Comparison of ENCODE assay signal across 13 mouse cellular contexts in genomic region chr10:79502830-79503644, GRCm38 (mm10). TPM values are rescaled to one million over a fixed set of nuclear protein-coding genes. Genes with fewer than 3 reads are reported as not detected.
DNase-seq lines count a peak whose midpoint lies in the region; ATAC-seq and TF ChIP-seq lines count a peak whose summit lies in the region.
"Had no signal": no experiment of that assay in that cellular context is flagged by ENCODE, and none has a peak within 500 bp of the region (broad histone marks: within the 10 kb centered on the region; RNA-seq: fewer than 3 reads in every experiment).

No protein-coding gene starts in this region.

- WGBS in hindbrain, postnatal 0 days, result 68% methylated on average over 6 of the region's 6 CpGs
- WGBS in hindbrain, embryonic 12.5 days, result 76% methylated on average over 6 of the region's 6 CpGs
- WGBS in intestine, embryonic 16.5 days, result 54% methylated on average over 6 of the region's 6 CpGs
- 63% methylated on average over 6 of the region's 6 CpGs for WGBS in heart, embryonic 10.5 days

- no peaks in the 10 kb centered on the region for H3K36me3 ChIP-seq in hindbrain, postnatal 0 days (ENCODE audit: insufficient read depth, low read length)
- no peaks in the 10 kb centered on the region for H3K36me3 ChIP-seq in hindbrain, embryonic 12.5 days
- H3K36me3 ChIP-seq in intestine, embryonic 16.5 days (ENCODE audit: control insufficient read depth, insufficient read depth, low read length), result no peaks in the 10 kb centered on the region
- no peaks in the 10 kb centered on the region for H3K36me3 ChIP-seq in heart, embryonic 10.5 days
- H3K36me3 ChIP-seq: embryonic facial prominence, embryonic 15.5 days; limb, embryonic 13.5 days; midbrain, embryonic 12.5 days had no signal

- H3K27ac ChIP-seq in hindbrain, postnatal 0 days, result no peak overlapping the region
- H3K27ac ChIP-seq in hindbrain, embryonic 12.5 days, result no peak overlapping the region
- H3K27ac ChIP-seq in intestine, embryonic 16.5 days (ENCODE audit: low read length), result no peak overlapping the region
- H3K27ac ChIP-seq in heart, embryonic 10.5 days, result no peak overlapping the region
- H3K27ac ChIP-seq: embryonic facial prominence, embryonic 15.5 days; limb, embryonic 13.5 days; midbrain, embryonic 12.5 days had no signal

- H3K9me3 ChIP-seq in hindbrain, postnatal 0 days (ENCODE audit: low read length), result no peaks in the 10 kb centered on the region
- H3K9me3 ChIP-seq in hindbrain, embryonic 12.5 days (replicated peaks), result no peaks in the 10 kb centered on the region
- 0 out of 2 replicates have a peak, but pooled peaks cover 3% of the 10 kb centered on the region for H3K9me3 ChIP-seq in intestine, embryonic 16.5 days (ENCODE audit: control insufficient read depth, low read length)
- H3K9me3 ChIP-seq in heart, embryonic 10.5 days, result 0 out of 2 replicates have a peak, but pooled peaks cover 2% of the 10 kb centered on the region
- H3K9me3 ChIP-seq: embryonic facial prominence, embryonic 15.5 days; midbrain, embryonic 12.5 days had no signal

- no peak overlapping the region for H3K9ac ChIP-seq in hindbrain, postnatal 0 days (replicated peaks; ENCODE audit: low read length)
- no peak overlapping the region for H3K9ac ChIP-seq in hindbrain, embryonic 12.5 days
- no peak overlapping the region for H3K9ac ChIP-seq in intestine, embryonic 16.5 days (ENCODE audit: low read depth, low read length)
- H3K9ac ChIP-seq: embryonic facial prominence, embryonic 15.5 days; limb, embryonic 13.5 days; midbrain, embryonic 12.5 days had no signal

- H3K4me1 ChIP-seq in hindbrain, postnatal 0 days (ENCODE audit: insufficient read depth, low read length), result no peaks in the 10 kb centered on the region
- no peaks in the 10 kb centered on the region for H3K4me1 ChIP-seq in hindbrain, embryonic 12.5 days
- H3K4me1 ChIP-seq in intestine, embryonic 16.5 days (ENCODE audit: control insufficient read depth, insufficient read depth, low read length), result no peaks in the 10 kb centered on the region
- H3K4me1 ChIP-seq in heart, embryonic 10.5 days, result no peaks in the 10 kb centered on the region
- H3K4me1 ChIP-seq: embryonic facial prominence, embryonic 15.5 days; limb, embryonic 13.5 days; midbrain, embryonic 12.5 days had no signal

- H3K27me3 ChIP-seq in hindbrain, postnatal 0 days (ENCODE audit: insufficient read depth, low read length), result no peaks in the 10 kb centered on the region
- no peaks in the 10 kb centered on the region for H3K27me3 ChIP-seq in hindbrain, embryonic 12.5 days
- no peaks in the 10 kb centered on the region for H3K27me3 ChIP-seq in intestine, embryonic 16.5 days (replicated peaks; ENCODE audit: control insufficient read depth, insufficient read depth, low read length)
- no peaks in the 10 kb centered on the region for H3K27me3 ChIP-seq in heart, embryonic 10.5 days (ENCODE audit: insufficient read depth, poor library complexity, severe bottlenecking)
- H3K27me3 ChIP-seq: embryonic facial prominence, embryonic 15.5 days; limb, embryonic 13.5 days; midbrain, embryonic 12.5 days had no signal

- no peak overlapping the region for H3K4me2 ChIP-seq in hindbrain, postnatal 0 days (ENCODE audit: low read depth, low read length)
- H3K4me2 ChIP-seq in hindbrain, embryonic 12.5 days (replicated peaks), result no peak overlapping the region
- no peak overlapping the region for H3K4me2 ChIP-seq in intestine, embryonic 16.5 days (ENCODE audit: low read depth, low read length)
- H3K4me2 ChIP-seq: embryonic facial prominence, embryonic 15.5 days; limb, embryonic 13.5 days; midbrain, embryonic 12.5 days had no signal

- no peak for ATAC-seq in hindbrain, postnatal 0 days
- ATAC-seq in hindbrain, embryonic 12.5 days (ENCODE audit: low FRiP score), result no peak
- peak; percentile 92 for ATAC-seq in intestine, embryonic 16.5 days
- ATAC-seq: hindbrain, embryonic 16.5 days had no signal

- TF ChIP-seq CTCF in hindbrain, postnatal 0 days (IDR thresholded peaks at IDR 0.05; ENCODE audit: low read depth), result peak; percentile 19

- no peak overlapping the region for H3K4me3 ChIP-seq in hindbrain, postnatal 0 days (ENCODE audit: low read length)
- H3K4me3 ChIP-seq in hindbrain, embryonic 12.5 days, result no peak overlapping the region
- no peak overlapping the region for H3K4me3 ChIP-seq in intestine, embryonic 16.5 days (ENCODE audit: low read length)
- H3K4me3 ChIP-seq in heart, embryonic 10.5 days, result no peak overlapping the region
- H3K4me3 ChIP-seq: embryonic facial prominence, embryonic 15.5 days; limb, embryonic 13.5 days; midbrain, embryonic 12.5 days had no signal

- DNase-seq in hindbrain, postnatal 0 days (ENCODE audit: low spot score), result peak; percentile 31
- DNase-seq in 3T3-L1 (ENCODE audit: low read depth, low spot score) (peak; percentile 22), NIH3T3 (ENCODE audit: low read depth) (peak; percentile 40)
- DNase-seq in spleen, adult 12 weeks (ENCODE audit: low spot score), result no peak
- no peak for DNase-seq in heart, embryonic 10.5 days (ENCODE audit: low spot score)
- DNase-seq in adrenal gland, adult 8-10 months, result no peak
- DNase-seq: gastrocnemius, postnatal 10 days had no signal

RNA-seq across cellular contexts. Expression of gene Plpp2, which starts 30.6 kb away (rescaled TPM):
- 30.3 and 38.0 TPM in 2 replicates for total RNA-seq in hindbrain, postnatal 0 days (2014; rRNA removed)
- 16.9 and 17.7 TPM in 2 replicates for polyA plus RNA-seq in hindbrain, postnatal 0 days (2015; fragmentation: Nextera tagmentation; extraction: Ambion mirVana)
- 13.4 and 14.6 TPM in 2 replicates for polyA plus RNA-seq in hindbrain, embryonic 12.5 days (2016; fragmentation: Nextera tagmentation; extraction: Ambion mirVana)
- polyA plus RNA-seq in intestine, embryonic 16.5 days (2015; fragmentation: Nextera tagmentation; extraction: Ambion mirVana), result 140 and 145 TPM in 2 replicates
- 16.8 and 24.1 TPM in 2 replicates for polyA plus RNA-seq in heart, embryonic 10.5 days (2016; fragmentation: Nextera tagmentation; extraction: Ambion mirVana)
- total RNA-seq in adrenal gland, adult 8-10 months (2022), result 10 to 100 TPM; 21.3 to 49.8 (median 30.1) TPM

RNA-seq across cellular contexts. Expression of gene Vmn2r83, which starts 34.5 kb away (rescaled TPM):
- not detected in 2 replicates for total RNA-seq in hindbrain, postnatal 0 days (2014; rRNA removed)
- polyA plus RNA-seq in hindbrain, postnatal 0 days (2015; fragmentation: Nextera tagmentation; extraction: Ambion mirVana), result 0.04 TPM in 1 of 2 replicates, not detected in the other
- polyA plus RNA-seq in hindbrain, embryonic 12.5 days (2016; fragmentation: Nextera tagmentation; extraction: Ambion mirVana), result 0.05 TPM in 1 of 2 replicates, not detected in the other
- not detected in 2 replicates for polyA plus RNA-seq in intestine, embryonic 16.5 days (2015; fragmentation: Nextera tagmentation; extraction: Ambion mirVana)
- polyA plus RNA-seq in heart, embryonic 10.5 days (2016; fragmentation: Nextera tagmentation; extraction: Ambion mirVana), result not detected in 2 replicates
- total RNA-seq in adrenal gland, adult 8-10 months (2022), result not detected
- total RNA-seq: gastrocnemius, postnatal 10 days had no signal
- polyA plus RNA-seq: embryonic facial prominence, embryonic 15.5 days; limb, embryonic 13.5 days; midbrain, embryonic 12.5 days had no signal

RNA-seq across cellular contexts. Expression of gene Mier2, which starts 52.0 kb away (rescaled TPM):
- total RNA-seq in hindbrain, postnatal 0 days (2014; rRNA removed), result 115 and 126 TPM in 2 replicates
- 36.3 and 37.5 TPM in 2 replicates for polyA plus RNA-seq in hindbrain, postnatal 0 days (2015; fragmentation: Nextera tagmentation; extraction: Ambion mirVana)
- polyA plus RNA-seq in hindbrain, embryonic 12.5 days (2016; fragmentation: Nextera tagmentation; extraction: Ambion mirVana), result 57.8 and 66.1 TPM in 2 replicates
- 36.7 and 38.4 TPM in 2 replicates for polyA plus RNA-seq in intestine, embryonic 16.5 days (2015; fragmentation: Nextera tagmentation; extraction: Ambion mirVana)
- polyA plus RNA-seq in heart, embryonic 10.5 days (2016; fragmentation: Nextera tagmentation; extraction: Ambion mirVana), result 46.6 and 53.9 TPM in 2 replicates
- total RNA-seq in adrenal gland, adult 8-10 months (2022), result 10 to 100 TPM; 24.2 to 49.8 (median 41.4) TPM

Comparison
In these comparisons a context has a peak if more than half of its experiments do, and no peak if none do; other contexts are left out.
1. DNase-seq: peak in hindbrain, postnatal 0 days (single experiment), 3T3-L1 (single experiment) and NIH3T3 (single experiment); none in spleen, adult 12 weeks (single experiment), heart, embryonic 10.5 days (single experiment) and adrenal gland, adult 8-10 months (single experiment).